In the genomic region with DNA sequence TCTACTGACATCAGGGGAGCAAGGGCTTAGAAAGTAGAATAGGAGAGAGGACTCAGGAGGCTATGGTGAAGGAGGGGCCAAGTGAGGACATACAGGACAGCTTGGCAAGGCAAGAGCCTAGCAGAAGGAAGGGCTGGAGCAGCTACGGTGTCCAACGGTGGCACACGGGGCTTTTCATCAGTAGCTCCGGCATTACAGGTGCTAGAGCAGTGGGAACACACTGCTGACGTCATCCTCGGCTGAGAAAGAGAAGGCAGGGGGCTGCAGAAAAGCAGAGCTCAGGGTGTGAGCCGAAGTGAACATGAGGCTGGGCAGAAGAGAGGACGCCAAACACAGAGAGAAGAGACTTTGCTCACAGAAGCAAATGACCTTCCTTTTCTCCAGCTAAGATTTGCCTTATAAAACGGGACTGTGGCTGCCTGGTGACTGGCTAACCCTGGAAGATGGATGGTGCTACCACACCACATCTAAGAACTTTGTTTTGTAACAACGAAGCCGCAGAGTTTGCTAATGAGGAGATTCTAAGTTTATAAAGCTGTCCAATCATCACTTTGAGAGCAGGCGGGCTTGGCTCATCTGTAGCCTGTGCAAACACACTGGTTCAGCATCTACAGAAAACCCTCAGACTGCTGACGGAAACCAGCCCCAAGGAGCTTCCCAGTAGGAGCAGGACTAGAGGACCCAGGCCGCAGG, we compare ENCODE assay signal across 16 mouse cellular contexts.
DNase-seq lines count a peak whose midpoint lies in the region; ATAC-seq and TF ChIP-seq lines count a peak whose summit lies in the region.
"Had no signal": no experiment of that assay in that cellular context is flagged by ENCODE, and none has a peak within 500 bp of the region (broad histone marks: within the 10 kb centered on the region; RNA-seq: fewer than 3 reads in every experiment).

No protein-coding gene starts in this region.

- 87% methylated on average over 14 of the region's 14 CpGs for WGBS in forebrain, embryonic 11.5 days
- 79% methylated on average over 14 of the region's 14 CpGs for WGBS in forebrain, embryonic 13.5 days
- WGBS in lung, embryonic 14.5 days: 48% methylated on average over 14 of the region's 14 CpGs
- WGBS in stomach, embryonic 15.5 days: 60% methylated on average over 14 of the region's 14 CpGs

- DNase-seq in forebrain, embryonic 11.5 days (ENCODE audit: low spot score): peak; percentile 48
- DNase-seq in lung, embryonic 14.5 days: peak; percentile 64
- no peak for DNase-seq in lung, adult 18-20 months
- DNase-seq in cerebellum, adult 9-10 months: peak; percentile 93
- DNase-seq in embryo, embryonic 10 days (ENCODE audit: low spot score): no peak
- DNase-seq in urinary bladder, postnatal 36 days (ENCODE audit: low spot score in 2 of 2): no peak
- DNase-seq: gastrocnemius, postnatal 14 days; kidney, adult 8-10 months; liver, postnatal 0 days; midbrain, embryonic 14.5 days; thymus, postnatal 14 days had no signal

- no peak overlapping the region for H3K27ac ChIP-seq in forebrain, embryonic 11.5 days (ENCODE audit: low read depth, low read length)
- H3K27ac ChIP-seq in forebrain, embryonic 13.5 days: no peak overlapping the region
- H3K27ac ChIP-seq in lung, embryonic 14.5 days (ENCODE audit: low read depth): peak overlapping the region; percentile 32
- peak overlapping the region; percentile 63; the same call in 1 of the 2 replicates for H3K27ac ChIP-seq in stomach, embryonic 15.5 days
- H3K27ac ChIP-seq: left cerebral cortex, adult 2 months had no signal

- peaks cover 10% of the 10 kb centered on the region for H3K4me1 ChIP-seq in forebrain, embryonic 11.5 days (replicated peaks; ENCODE audit: control insufficient read depth, insufficient read depth, low read length)
- H3K4me1 ChIP-seq in forebrain, embryonic 13.5 days: peaks cover 34% of the 10 kb centered on the region
- peaks cover 36% of the 10 kb centered on the region for H3K4me1 ChIP-seq in lung, embryonic 14.5 days (ENCODE audit: insufficient read depth)
- peaks cover 33% of the 10 kb centered on the region for H3K4me1 ChIP-seq in stomach, embryonic 15.5 days

- H3K4me3 ChIP-seq in forebrain, embryonic 11.5 days (ENCODE audit: low read depth, low read length): no peak overlapping the region
- H3K4me3 ChIP-seq in forebrain, embryonic 13.5 days: no peak overlapping the region
- H3K4me3 ChIP-seq in lung, embryonic 14.5 days (ENCODE audit: low read depth, low read length): no peak overlapping the region
- H3K4me3 ChIP-seq in stomach, embryonic 15.5 days (replicated peaks): no peak overlapping the region
- H3K4me3 ChIP-seq: left cerebral cortex, adult 2 months had no signal

- no peaks in the 10 kb centered on the region for H3K9me3 ChIP-seq in forebrain, embryonic 11.5 days (ENCODE audit: control insufficient read depth, low read length)
- no peaks in the 10 kb centered on the region for H3K9me3 ChIP-seq in forebrain, embryonic 13.5 days (replicated peaks)
- H3K9me3 ChIP-seq in lung, embryonic 14.5 days (ENCODE audit: low read depth, low read length): no peaks in the 10 kb centered on the region
- no peaks in the 10 kb centered on the region for H3K9me3 ChIP-seq in stomach, embryonic 15.5 days

- no peak for ATAC-seq in forebrain, embryonic 11.5 days (replicated peaks; ENCODE audit: low FRiP score)
- no peak for ATAC-seq in forebrain, embryonic 13.5 days
- no peak for ATAC-seq in lung, embryonic 14.5 days (ENCODE audit: insufficient read depth)
- ATAC-seq in stomach, embryonic 15.5 days (ENCODE audit: insufficient read depth, low FRiP score, low read depth): no peak
- ATAC-seq: liver, postnatal 0 days; Patski had no signal

- H3K9ac ChIP-seq in forebrain, embryonic 11.5 days (ENCODE audit: low read length): no peak overlapping the region
- H3K9ac ChIP-seq in forebrain, embryonic 13.5 days: no peak overlapping the region
- H3K9ac ChIP-seq in lung, embryonic 14.5 days: no peak overlapping the region
- H3K9ac ChIP-seq in stomach, embryonic 15.5 days: no peak overlapping the region
- H3K9ac ChIP-seq: liver, postnatal 0 days had no signal

- H3K4me2 ChIP-seq in forebrain, embryonic 11.5 days (ENCODE audit: low read depth, low read length, severe bottlenecking): no peak overlapping the region
- H3K4me2 ChIP-seq in forebrain, embryonic 13.5 days: no peak overlapping the region
- no peak overlapping the region for H3K4me2 ChIP-seq in lung, embryonic 14.5 days
- no peak overlapping the region for H3K4me2 ChIP-seq in stomach, embryonic 15.5 days
- H3K4me2 ChIP-seq: heart, embryonic 11.5 days had no signal

- no peak for TF ChIP-seq CTCF in lung, embryonic 14.5 days (IDR thresholded peaks at IDR 0.05; ENCODE audit: low read depth)

- no peaks in the 10 kb centered on the region for H3K27me3 ChIP-seq in forebrain, embryonic 11.5 days (ENCODE audit: control insufficient read depth, insufficient read depth, low read length)
- 0 out of 2 replicates have a peak, but pooled peaks cover 3% of the 10 kb centered on the region for H3K27me3 ChIP-seq in forebrain, embryonic 13.5 days
- no peaks in the 10 kb centered on the region for H3K27me3 ChIP-seq in lung, embryonic 14.5 days (ENCODE audit: insufficient read depth, low read length)
- no peaks in the 10 kb centered on the region for H3K27me3 ChIP-seq in stomach, embryonic 15.5 days (replicated peaks)
- H3K27me3 ChIP-seq: Patski had no signal

- H3K36me3 ChIP-seq in forebrain, embryonic 11.5 days (ENCODE audit: control insufficient read depth, insufficient read depth, low read length): no peaks in the 10 kb centered on the region
- H3K36me3 ChIP-seq in forebrain, embryonic 13.5 days (ENCODE audit: poor library complexity, severe bottlenecking): no peaks in the 10 kb centered on the region
- no peaks in the 10 kb centered on the region for H3K36me3 ChIP-seq in lung, embryonic 14.5 days (ENCODE audit: insufficient read depth)
- no peaks in the 10 kb centered on the region for H3K36me3 ChIP-seq in stomach, embryonic 15.5 days

Comparison
In these comparisons a context has a peak if more than half of its experiments do, and no peak if none do; other contexts are left out.
1. DNase-seq: peak in forebrain, embryonic 11.5 days (single experiment), lung, embryonic 14.5 days (single experiment) and cerebellum, adult 9-10 months (single experiment); none in lung, adult 18-20 months (0 of 2), embryo, embryonic 10 days (single experiment) and urinary bladder, postnatal 36 days (0 of 2).
2. H3K27ac ChIP-seq: peak in lung, embryonic 14.5 days (single experiment) and stomach, embryonic 15.5 days (single experiment); none in forebrain, embryonic 11.5 days (single experiment) and forebrain, embryonic 13.5 days (single experiment).